Mouse (Mus musculus) neural tube, embryonic 11.5 days (tissue): Measurements from ENCODE around the gene Siae. TPM values are rescaled to one million over a fixed set of nuclear protein-coding genes. Genes with fewer than 3 reads are reported as not detected.

ENCODE experiments used
- ATAC-seq: fragments of 200-750 bp; cut with Nextera tagmentation; 2 replicates; pipeline ENCODE4 v1.8.0; 2017; ENCODE audit warnings: moderate number of reproducible peaks, mild to moderate bottlenecking, moderate TSS enrichment, moderate library complexity; ENCODE audit not compliant: insufficient read depth, low FRiP score, low TSS enrichment
- DNase-seq: peaks from one replicate; pipeline ENCODE4 v3.0.0-alpha.2; 2015; ENCODE audit warnings: low spot score
- H3K27ac ChIP-seq: fragments of 300-500 bp; sonication (generic); 2 replicates; pipeline ENCODE4 v1.5.1; 2014; ENCODE audit warnings: low read depth, mild to moderate bottlenecking, low read length
- H3K27me3 ChIP-seq: fragments of 300-500 bp; sonication (generic); 2 replicates; pipeline ENCODE4 v1.6.1; 2014; ENCODE audit warnings: mild to moderate bottlenecking, low read length, mixed read lengths; ENCODE audit not compliant: control insufficient read depth, insufficient read depth
- H3K36me3 ChIP-seq: fragments of 300-500 bp; sonication (generic); 2 replicates; pipeline ENCODE4 v1.6.1; 2014; ENCODE audit warnings: mild to moderate bottlenecking, low read length, moderate library complexity, mixed read lengths; ENCODE audit not compliant: control insufficient read depth, insufficient read depth
- H3K4me1 ChIP-seq: fragments of 300-500 bp; sonication (generic); 2 replicates; pipeline ENCODE4 v1.6.1; 2014; ENCODE audit warnings: low read length, mixed read lengths; ENCODE audit not compliant: control insufficient read depth, insufficient read depth
- H3K4me2 ChIP-seq: fragments of 300-500 bp; sonication (generic); 2 replicates; pipeline ENCODE4 v1.6.1; 2014; ENCODE audit warnings: low read depth, mild to moderate bottlenecking, moderate library complexity
- H3K4me3 ChIP-seq: fragments of 300-500 bp; sonication (generic); 2 replicates; pipeline ENCODE4 v1.5.1; 2014; ENCODE audit warnings: low read depth, low read length
- H3K9ac ChIP-seq: fragments of 300-500 bp; sonication (generic); 2 replicates; pipeline ENCODE4 v1.6.1; 2014; ENCODE audit warnings: mild to moderate bottlenecking, low read length
- H3K9me3 ChIP-seq: fragments of 300-500 bp; sonication (generic); 2 replicates; pipeline ENCODE4 v1.6.1; 2016; ENCODE audit warnings: low read length; ENCODE audit not compliant: control insufficient read depth
- WGBS: fragments of 180-500 bp; shearing (Covaris S2); extraction: QIAGEN DNeasy Blood & Tissue Kit; methylation state at CpG from one replicate; pipeline ENCODE4 v1.1.7; 2014; 5-methylcytosine and 5-hydroxymethylcytosine counted together
- polyA plus RNA-seq: library from polyadenylated mRNA; unstranded; fragments of >200 nt; fragmentation: Nextera tagmentation; extraction: Ambion mirVana; gene quantifications from 2 replicates; pipeline ENCODE4 v1.2.1, GENCODE M21; 2014

Gene Siae
- polyA plus RNA-seq, 1 experiment from 2014 or later = 9.0 TPM

GRCm38 (mm10) chr9:37687288-37687940, 131.9 kb downstream of the Siae start:
- Histone ChIP-seq H3K4me3 (no peak overlapping the region), H3K27me3 (no peaks in the 10 kb centered on the region), H3K36me3 (no peaks in the 10 kb centered on the region), H3K9me3 (no peaks in the 10 kb centered on the region), H3K4me2 (no peak overlapping the region), H3K4me1 (no peaks in the 10 kb centered on the region), H3K27ac (no peak overlapping the region), H3K9ac (no peak overlapping the region)
- 81% methylated on average over 3 of the region's 3 CpGs for WGBS
- no peak for DNase-seq
- no peak for ATAC-seq

GRCm38 (mm10) chr9:37687941-37688303, 132.4 kb downstream of the Siae start:
- ATAC-seq (no peak), DNase-seq (no peak)
- Histone ChIP-seq H3K27me3 (no peaks in the 10 kb centered on the region), H3K36me3 (no peaks in the 10 kb centered on the region), H3K4me3 (no peak overlapping the region), H3K9ac (no peak overlapping the region), H3K27ac (no peak overlapping the region), H3K4me1 (no peaks in the 10 kb centered on the region), H3K9me3 (no peaks in the 10 kb centered on the region), H3K4me2 (no peak overlapping the region)
- 56% methylated on average over 3 of the region's 3 CpGs for WGBS

GRCm38 (mm10) chr9:37689970-37690686, 134.6 kb downstream of the Siae start:
- H3K4me3 ChIP-seq = no peak overlapping the region
- no peaks in the 10 kb centered on the region for H3K4me1 ChIP-seq
- WGBS = 62% methylated on average over 5 of the region's 5 CpGs
- no peak overlapping the region for H3K27ac ChIP-seq
- H3K9ac ChIP-seq = no peak overlapping the region
- no peaks in the 10 kb centered on the region for H3K36me3 ChIP-seq
- ATAC-seq (no peak), DNase-seq (peak; percentile 19)
- H3K27me3 ChIP-seq = no peaks in the 10 kb centered on the region
- no peak overlapping the region for H3K4me2 ChIP-seq
- H3K9me3 ChIP-seq = no peaks in the 10 kb centered on the region

Other genes with a start within 250 kb of the Siae start
- gene Ccdc15, start 207.3 kb upstream of the Siae start, polyA plus RNA-seq = 6.7 and 7.7 TPM in 2 replicates
- gene Hepacam, start 188.3 kb upstream of the Siae start, polyA plus RNA-seq = not detected in 2 replicates
- gene Robo4, start 153.8 kb upstream of the Siae start, polyA plus RNA-seq = 6.7 and 11.6 TPM in 2 replicates
- gene Robo3, start 122.5 kb upstream of the Siae start, polyA plus RNA-seq = 85.4 and 89.9 TPM in 2 replicates
- gene Msantd2, start 66.4 kb upstream of the Siae start, polyA plus RNA-seq = 35.4 and 39.9 TPM in 2 replicates
- 33.1 and 35.7 TPM in 2 replicates for gene Esam, start 27.6 kb upstream of the Siae start, polyA plus RNA-seq
- 0.38 TPM in 1 of 2 replicates, not detected in the other for gene Vsig2, start 16.4 kb upstream of the Siae start, polyA plus RNA-seq
- gene Nrgn, start 2.8 kb upstream of the Siae start, polyA plus RNA-seq = 2.3 and 2.5 TPM in 2 replicates
- 13.3 and 16.0 TPM in 2 replicates for gene Spa17, start 58.0 kb downstream of the Siae start, polyA plus RNA-seq
- gene Tbrg1, start 101.6 kb downstream of the Siae start, polyA plus RNA-seq = 135 and 142 TPM in 2 replicates
- gene Panx3, start 113.5 kb downstream of the Siae start, polyA plus RNA-seq = not detected in 2 replicates
- gene Olfr160, start 160.6 kb downstream of the Siae start, polyA plus RNA-seq = not detected in 2 replicates
- not detected in 2 replicates for gene Olfr874, start 189.4 kb downstream of the Siae start, polyA plus RNA-seq
- gene Olfr875, start 216.2 kb downstream of the Siae start, polyA plus RNA-seq = not detected in 2 replicates
- gene Olfr876, start 247.3 kb downstream of the Siae start, polyA plus RNA-seq = not detected in 2 replicates